Mouse (Mus musculus) CH12.LX (cell line): ENCODE results near the gene Col15a1. TPM values are rescaled to one million over a fixed set of nuclear protein-coding genes. Genes with fewer than 3 reads are reported as not detected.
A peak's percentile ranks its signal among the peaks of the same experiment; 100 is the strongest.

Source experiments
- DNase-seq: peaks from one replicate; pipeline ENCODE4 v3.0.0-alpha.2; 2013; ENCODE audit errors: extremely low read depth
- H3K27ac ChIP-seq: 2 replicates; pipeline ENCODE4 v1.5.1; 2012; ENCODE audit warnings: low read depth, mild to moderate bottlenecking, control low read depth, moderate library complexity; ENCODE audit not compliant: insufficient read depth
- H3K27me3 ChIP-seq: replicated peaks from 2 replicates; pipeline ENCODE3; 2012; ENCODE audit warnings: inconsistent platforms
- H3K36me3 ChIP-seq, 2 experiments: replicated peaks in 1 of 2; 2 replicates each; pipeline versions ENCODE3 to v1.6.1; 2012; ENCODE audit warnings: inconsistent platforms in 1 of 2, low read length in 1 of 2, mild to moderate bottlenecking in 1 of 2, mixed read lengths in 1 of 2, moderate library complexity in 1 of 2; ENCODE audit not compliant: control insufficient read depth in 1 of 2, insufficient read depth in 1 of 2
- H3K4me1 ChIP-seq, 2 experiments: 2 replicates each; pipeline ENCODE4 v1.6.1; 2012; ENCODE audit warnings: inconsistent platforms in 1 of 2, moderate library complexity in 1 of 2; ENCODE audit not compliant: insufficient read depth in 2 of 2, control insufficient read depth in 1 of 2
- H3K4me2 ChIP-seq: 2 replicates; pipeline ENCODE4 v1.6.1; 2012; ENCODE audit warnings: low read depth, mild to moderate bottlenecking, control low read depth; ENCODE audit not compliant: poor library complexity, insufficient read depth, severe bottlenecking
- H3K4me3 ChIP-seq, 3 experiments: fragments of 150-350 bp in 1 of 3; sonication (generic) in 1 of 3; replicated peaks in 1 of 3; 2 replicates each; pipeline versions ENCODE3 to v1.5.1; 2011 to 2012; ENCODE audit warnings: low read depth in 2 of 3, low read length in 2 of 3, mild to moderate bottlenecking in 2 of 3, moderate library complexity in 2 of 3, control low read depth in 1 of 3, improper control_type of control experiment in 1 of 3, inconsistent platforms in 1 of 3, mixed read lengths in 1 of 3; ENCODE audit not compliant: poor library complexity in 1 of 3
- H3K79me2 ChIP-seq: replicated peaks from 2 replicates; pipeline ENCODE4 v1.6.1; 2012; ENCODE audit warnings: mild to moderate bottlenecking, moderate library complexity; ENCODE audit not compliant: control insufficient read depth, poor library complexity, insufficient read depth, severe bottlenecking; ENCODE audit errors: extremely low read depth
- H3K9ac ChIP-seq: 2 replicates; pipeline ENCODE4 v1.6.1; 2012; ENCODE audit warnings: low read depth, mild to moderate bottlenecking, control low read depth, moderate library complexity; ENCODE audit not compliant: insufficient read depth
- H3K9me3 ChIP-seq: replicated peaks from 2 replicates; pipeline ENCODE3; 2012; ENCODE audit warnings: low read length, inconsistent platforms, mixed read lengths
- BHLHE40 ChIP-seq: IDR thresholded peaks from 2 replicates; pipeline ENCODE4 v1.6.1; 2011; ENCODE audit warnings: mild to moderate bottlenecking, low read depth, low read length, improper control_type of control experiment
- ETS1 ChIP-seq: conservative IDR thresholded peaks from 2 replicates; pipeline ENCODE4 v1.6.1; 2012; ENCODE audit warnings: low read depth, mild to moderate bottlenecking, inconsistent platforms, low read length, improper control_type of control experiment, moderate library complexity
- HCFC1 ChIP-seq: IDR thresholded peaks from 2 replicates; pipeline ENCODE4 v1.6.1; 2012; ENCODE audit warnings: low read depth, mild to moderate bottlenecking, inconsistent platforms, low read length, improper control_type of control experiment
- IRF4 ChIP-seq: IDR thresholded peaks from 2 replicates; pipeline ENCODE4 v1.6.1; 2014; ENCODE audit warnings: low read depth, mild to moderate bottlenecking, inconsistent platforms, low read length, improper control_type of control experiment
- MAX ChIP-seq: IDR thresholded peaks from 2 replicates; pipeline ENCODE4 v1.6.1; 2011; ENCODE audit warnings: low read length, improper control_type of control experiment
- MAZ ChIP-seq: IDR thresholded peaks from 2 replicates; pipeline ENCODE4 v1.6.1; 2012; ENCODE audit warnings: low read depth, mild to moderate bottlenecking, inconsistent platforms, low read length, improper control_type of control experiment, moderate library complexity
- MYC ChIP-seq: IDR thresholded peaks from 2 replicates; pipeline ENCODE4 v1.6.1; 2011; ENCODE audit warnings: low read depth, mild to moderate bottlenecking, improper control_type of control experiment, low read length
- NRF1 ChIP-seq: IDR thresholded peaks from 2 replicates; pipeline ENCODE4 v1.6.1; 2014; ENCODE audit warnings: low read depth, mild to moderate bottlenecking, inconsistent platforms, low read length, improper control_type of control experiment, moderate library complexity
- PAX5 ChIP-seq: IDR thresholded peaks from 2 replicates; pipeline ENCODE4 v1.6.1; 2012; ENCODE audit warnings: low read length, inconsistent platforms, mixed read lengths
- SMC3 ChIP-seq: IDR thresholded peaks from 2 replicates; pipeline ENCODE4 v1.6.1; 2011; ENCODE audit warnings: low read depth, low read length, improper control_type of control experiment
- TBP ChIP-seq: conservative IDR thresholded peaks from 2 replicates; pipeline ENCODE4 v1.6.1; 2011; ENCODE audit warnings: low read depth, low read length, improper control_type of control experiment
- dilution Hi-C: fragments of 300-500 bp; cut with MboI; formaldehyde crosslinking; loops from 2 replicates; pipeline ENCODE4 v1.14.3; 2020; ENCODE audit warnings: low sequenced_read_pairs; ENCODE audit not compliant: extremely low pct_unique_long_range_greater_than_20kb, extremely low pct_ligation_motif_present
- in situ Hi-C: fragments of 300-500 bp; cut with MboI; formaldehyde crosslinking; loops from 3 replicates; pipeline ENCODE4 v1.14.3; 2019; ENCODE audit warnings: low sequenced_read_pairs, low pct_ligation_motif_present, low pct_unique_long_range_greater_than_20kb, mixed read lengths
- polyA plus RNA-seq: library from polyadenylated mRNA; unstranded; fragments of >175 nt; gene quantifications from 2 replicates; pipeline ENCODE4 v1.2.1, GENCODE M21; 2012; ENCODE audit warnings: low read depth; ENCODE audit not compliant: insufficient read length
- total RNA-seq, 2 experiments: library from RNA; depleted of rRNA; stranded (reverse); fragments of 300-350 nt in 1 of 2; fragments of >200 nt in 1 of 2; gene quantifications; 2 replicates each; pipeline ENCODE4 v1.2.3; 2012 to 2014

Gene Col15a1
- total and polyA plus RNA-seq, 3 experiments, result 0.08 to 2.2 (median 0.68) TPM

DNA sequence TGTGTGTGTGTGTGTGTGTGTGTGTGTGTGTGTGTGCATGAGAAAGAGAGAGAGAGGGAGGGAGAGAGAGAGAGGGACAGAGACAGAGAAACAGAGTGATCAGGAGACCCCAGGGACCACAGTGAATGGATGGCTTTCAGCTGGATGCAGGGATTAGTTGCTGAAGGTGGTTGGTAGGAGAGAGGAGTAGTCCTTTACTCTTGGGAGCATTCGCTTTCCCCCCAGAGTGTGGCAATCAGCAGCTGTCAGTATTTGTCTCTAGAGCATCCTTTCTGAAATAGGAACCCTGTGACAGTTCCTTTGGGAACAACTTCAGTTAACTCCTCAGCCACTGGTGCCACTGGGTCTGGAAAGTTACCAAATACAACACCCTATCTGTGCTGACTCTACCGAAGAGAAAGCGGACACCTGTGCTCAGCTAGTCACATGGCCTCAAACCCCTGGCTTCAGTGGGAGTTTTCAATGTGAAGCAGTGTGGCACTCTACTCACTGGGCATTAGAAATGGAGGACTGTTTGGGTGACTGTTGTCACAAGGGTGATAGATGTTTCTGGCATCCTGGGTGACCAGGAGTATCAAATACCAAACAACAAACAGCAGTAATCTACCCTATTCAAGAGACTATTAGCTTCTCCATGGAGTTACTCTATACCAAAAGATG, 129.1 kb downstream of the Col15a1 start:
- H3K9ac ChIP-seq, result no peak overlapping the region
- H3K27me3 ChIP-seq, result peaks cover 13% of the 10 kb centered on the region
- in situ Hi-C loops (no loop called here), dilution Hi-C loops (no loop called here)
- no peak overlapping the region for H3K27ac ChIP-seq
- no peak for TF ChIP-seq TBP
- no peak overlapping the region for H3K4me2 ChIP-seq
- H3K36me3 ChIP-seq, result no peaks in the 10 kb centered on the region
- H3K4me3 ChIP-seq, result no peak overlapping the region
- peaks cover 0 to 18% of the 10 kb centered on the region in 2 experiments; a peak in 2 of 4 replicates for H3K4me1 ChIP-seq
- H3K79me2 ChIP-seq, result no peaks in the 10 kb centered on the region
- no peak for DNase-seq
- no peaks in the 10 kb centered on the region for H3K9me3 ChIP-seq

DNA sequence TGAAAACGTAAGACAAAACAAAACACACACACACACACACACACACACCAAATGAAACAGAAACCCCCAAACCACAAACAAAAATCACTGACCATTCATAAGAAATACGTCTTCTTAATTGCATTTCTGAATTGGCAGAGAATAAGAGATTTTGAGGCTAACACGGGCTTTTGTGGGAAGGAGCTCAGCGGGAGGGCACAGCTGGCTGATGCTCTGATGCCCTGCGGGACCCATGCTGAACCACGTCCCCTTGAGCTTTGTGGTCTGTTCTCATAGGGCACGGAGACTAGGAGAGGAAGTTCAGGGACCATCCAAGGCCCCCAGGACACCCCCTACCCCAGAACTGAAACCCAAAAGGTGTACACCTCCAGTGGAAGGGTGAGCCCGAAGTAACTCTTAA, 134.7 kb downstream of the Col15a1 start:
- dilution Hi-C loops, result no loop called here
- H3K4me2 ChIP-seq, result peak overlapping the region; percentile 8; the same call in 1 of the 2 replicates
- no peak overlapping the region for H3K27ac ChIP-seq
- H3K79me2 ChIP-seq, result no peaks in the 10 kb centered on the region
- TF ChIP-seq ETS1, result no peak
- no peak for TF ChIP-seq MAX
- TF ChIP-seq MYC, result no peak
- TF ChIP-seq HCFC1, result no peak
- TF ChIP-seq SMC3, result no peak
- 0 out of 2 replicates have a peak, but pooled peaks have one; percentile 32 for TF ChIP-seq BHLHE40
- no peak for TF ChIP-seq MAZ
- peaks cover 8% of the 10 kb centered on the region for H3K27me3 ChIP-seq
- H3K9ac ChIP-seq, result no peak overlapping the region
- in situ Hi-C loops, result no loop called here
- H3K4me3 ChIP-seq, result no peak overlapping the region
- H3K4me1 ChIP-seq, result peaks cover 4 to 29% of the 10 kb centered on the region in 2 experiments
- peaks cover 2% of the 10 kb centered on the region for H3K9me3 ChIP-seq
- no peaks in the 10 kb centered on the region for H3K36me3 ChIP-seq
- peak; percentile 49 for DNase-seq

DNA sequence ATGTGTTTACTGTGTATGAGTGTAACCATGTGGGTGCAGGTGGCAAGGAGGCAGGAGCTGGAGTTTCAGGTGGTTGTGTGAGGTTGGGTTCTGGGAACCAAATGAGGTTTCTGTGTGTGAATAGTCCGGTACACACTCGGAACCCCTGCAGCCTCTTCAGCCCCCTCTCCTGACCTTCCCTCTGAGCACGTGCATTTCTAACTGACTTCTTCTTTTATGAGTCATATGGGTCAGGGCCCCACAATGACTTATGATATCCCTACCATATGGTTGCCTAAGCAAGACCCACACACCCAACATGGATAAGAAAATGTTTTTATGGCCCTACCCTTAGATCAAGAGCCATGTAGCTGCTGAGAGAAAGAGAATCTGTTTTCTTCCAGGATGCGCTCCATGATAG, 139.1 kb downstream of the Col15a1 start:
- in situ Hi-C loops (loop anchor here (5.0 kb wide), 1 partner anchor 90 kb away; no protein-coding TSS in a partner anchor), dilution Hi-C loops (no loop called here)
- no peak for DNase-seq
- H3K9ac ChIP-seq, result no peak overlapping the region
- no peak overlapping the region for H3K4me2 ChIP-seq
- peaks cover 4 to 40% of the 10 kb centered on the region in 2 experiments for H3K4me1 ChIP-seq
- no peaks in the 10 kb centered on the region for H3K79me2 ChIP-seq
- H3K36me3 ChIP-seq, result no peaks in the 10 kb centered on the region
- peaks cover 12% of the 10 kb centered on the region for H3K27me3 ChIP-seq
- TF ChIP-seq MAX (peak; percentile 32; the same call in 1 of the 2 replicates), NRF1 (no peak), BHLHE40 (peak; percentile 85), PAX5 (no peak), IRF4 (0 out of 2 replicates have a peak, but pooled peaks have one; percentile 7)
- H3K9me3 ChIP-seq, result peaks cover 2% of the 10 kb centered on the region
- H3K4me3 ChIP-seq, result no peak overlapping the region
- H3K27ac ChIP-seq, result no peak overlapping the region
